Mouse (Mus musculus): ENCODE data around the gene Dennd6b.

DNA sequence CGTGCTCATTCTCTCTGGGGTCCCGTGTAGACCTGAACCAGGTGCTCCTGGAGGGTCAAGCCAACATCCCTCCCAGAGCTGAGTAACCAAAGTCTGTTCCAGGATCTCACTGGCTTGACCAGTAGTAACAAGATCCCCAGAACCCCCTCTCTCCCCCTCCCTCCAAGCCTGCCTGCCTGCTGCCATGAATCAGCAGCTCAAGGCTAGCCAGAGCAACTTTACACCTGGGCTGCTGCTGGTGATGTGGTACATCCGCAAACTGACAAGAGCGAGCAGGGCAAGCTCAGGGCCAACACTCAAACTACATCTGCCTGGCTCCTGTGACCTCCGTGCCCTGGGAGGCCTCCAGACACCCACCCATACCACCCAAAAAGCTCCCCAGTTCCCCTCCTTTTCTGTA lies 54.9 kb downstream of the Dennd6b start:
- TF ChIP-seq GATA1 (IDR thresholded peaks at IDR 0.05; ENCODE audit: borderline replicate concordance, low read length) (no peak), FLI1 (IDR thresholded peaks at IDR 0.05; ENCODE audit: low read length) (no peak)

Measured in megakaryocyte, embryonic 14.5 days (primary cell).